Mouse (Mus musculus): ENCODE data around the gene Atp2a3.
A peak's percentile ranks its signal among the peaks of the same experiment; 100 is the strongest.

Gene Atp2a3

DNA sequence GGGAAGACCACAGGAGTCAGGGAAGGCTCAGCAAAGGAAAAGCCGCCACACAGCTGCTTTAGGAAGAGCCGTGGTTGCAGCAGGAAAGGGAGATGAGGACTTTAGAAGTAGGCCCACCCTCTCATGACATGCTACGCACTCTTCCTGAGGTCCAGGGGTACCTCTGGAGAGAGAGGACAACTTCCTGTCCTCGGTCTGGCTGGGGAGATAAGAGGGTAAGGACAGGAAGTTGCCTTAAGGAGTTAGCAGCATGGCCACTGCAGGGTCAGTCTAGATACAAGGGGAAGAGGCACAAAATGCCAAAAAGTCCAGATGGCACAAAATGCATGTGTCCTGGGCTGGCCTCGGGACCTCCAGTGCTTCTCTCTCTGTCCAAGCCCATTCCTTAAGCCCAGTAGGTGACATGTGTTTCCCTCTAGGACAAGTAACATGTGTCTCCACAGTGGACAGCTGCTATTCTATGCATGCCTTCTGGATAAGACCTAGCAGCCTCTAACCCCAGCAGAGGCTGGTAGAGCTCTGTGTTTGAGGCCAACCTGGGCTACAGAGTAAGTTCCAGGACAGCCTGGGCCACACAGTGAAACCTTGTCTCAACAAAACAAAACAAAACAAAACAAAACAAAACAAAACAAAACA lies 5.5 kb upstream of the Atp2a3 start:
- no peak for DNase-seq

DNA sequence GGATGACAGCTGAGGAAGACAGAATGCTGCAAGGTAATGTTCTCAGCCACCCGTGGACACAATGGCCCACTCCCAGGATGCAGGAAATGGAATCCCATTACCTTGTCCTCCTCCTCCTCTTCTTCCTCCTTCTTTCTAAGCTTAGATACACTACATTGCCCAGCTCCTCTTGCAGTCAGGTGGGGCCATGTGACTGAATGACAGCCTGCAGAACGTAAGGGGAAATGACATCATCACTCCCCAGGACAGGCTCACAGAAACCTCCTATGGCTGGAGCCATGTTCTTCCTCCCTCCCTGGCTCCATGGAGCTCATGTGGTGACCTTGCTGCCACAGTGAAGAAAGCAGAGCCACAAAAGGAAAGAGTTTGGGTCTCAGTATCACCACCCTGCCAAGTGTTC lies 3.7 kb upstream of the Atp2a3 start:
- DNase-seq: no peak

DNA sequence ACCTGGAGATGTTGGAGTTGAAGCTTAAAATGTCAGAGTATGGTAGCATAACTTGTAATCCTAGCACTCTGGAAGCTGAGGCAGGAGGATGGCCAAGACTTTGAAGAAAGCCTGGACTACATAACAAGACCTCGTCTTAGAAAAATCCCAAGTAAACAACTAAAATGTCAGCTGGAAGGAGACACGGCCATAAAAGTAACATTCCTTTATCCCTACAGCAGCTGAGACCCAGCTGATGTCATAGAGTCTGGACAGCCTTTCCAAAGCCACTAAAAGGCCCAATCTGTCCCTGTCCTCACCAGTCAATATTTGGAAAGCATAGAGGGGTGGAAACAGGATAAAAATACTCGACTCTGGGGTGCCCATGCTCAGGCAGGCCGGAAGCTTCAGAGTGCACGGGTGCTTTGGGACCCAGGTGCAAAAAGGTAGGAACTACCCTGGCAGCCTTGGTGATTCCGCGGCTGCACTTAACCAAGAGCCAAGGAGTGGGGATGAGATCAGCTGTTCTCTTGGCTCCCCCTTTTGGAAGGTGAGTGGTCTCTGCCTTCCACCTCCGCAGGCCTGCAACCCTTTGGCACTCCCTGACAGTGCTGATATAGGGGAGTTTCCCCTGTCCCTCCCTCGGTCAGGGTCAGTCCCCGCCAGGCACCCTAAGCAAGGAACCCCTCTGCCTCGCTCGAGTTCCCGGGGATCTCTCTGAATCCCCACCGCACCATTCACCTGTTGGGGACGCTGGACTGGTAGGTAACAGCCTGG lies 867 bp upstream of the Atp2a3 start:
- no peak for DNase-seq

DNA sequence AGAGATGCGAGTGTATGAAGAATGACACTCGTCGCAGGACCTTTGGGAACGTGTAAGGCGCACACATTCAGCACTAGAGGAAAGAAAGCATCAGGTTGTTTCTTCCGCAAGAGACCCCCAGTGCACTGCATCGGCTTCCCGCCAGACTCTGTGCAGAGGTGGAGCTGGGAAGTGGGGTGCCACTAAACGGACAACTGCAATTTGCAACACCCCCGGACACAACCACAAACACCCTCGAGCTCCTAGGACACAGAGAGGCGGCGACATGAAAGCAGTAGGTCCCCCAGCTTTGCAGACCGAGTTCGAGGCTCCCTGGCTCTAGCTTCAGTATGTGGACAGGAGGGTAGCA lies 272 bp upstream of the Atp2a3 start:
- no peak for DNase-seq

DNA sequence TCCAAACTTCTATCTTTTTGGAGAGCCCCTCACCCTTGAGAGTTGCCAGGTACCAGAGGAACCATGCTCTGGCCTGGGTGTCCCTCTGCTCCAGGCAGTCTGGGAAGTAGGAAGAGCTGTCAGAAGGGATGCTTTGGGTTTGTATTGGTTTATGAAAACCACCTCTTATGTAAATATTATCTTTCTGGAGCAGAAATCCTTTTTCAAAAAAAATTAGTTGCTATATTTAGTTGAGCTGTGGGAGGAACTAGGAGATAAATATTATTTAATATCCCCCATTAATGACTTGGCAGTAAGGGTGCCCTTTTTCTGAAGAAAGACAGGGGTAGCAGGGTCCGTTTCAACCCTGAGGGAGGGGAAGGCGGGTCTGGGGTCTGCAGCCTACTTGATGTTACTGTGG lies 1.4 kb downstream of the Atp2a3 start:
- no peak for DNase-seq

DNA sequence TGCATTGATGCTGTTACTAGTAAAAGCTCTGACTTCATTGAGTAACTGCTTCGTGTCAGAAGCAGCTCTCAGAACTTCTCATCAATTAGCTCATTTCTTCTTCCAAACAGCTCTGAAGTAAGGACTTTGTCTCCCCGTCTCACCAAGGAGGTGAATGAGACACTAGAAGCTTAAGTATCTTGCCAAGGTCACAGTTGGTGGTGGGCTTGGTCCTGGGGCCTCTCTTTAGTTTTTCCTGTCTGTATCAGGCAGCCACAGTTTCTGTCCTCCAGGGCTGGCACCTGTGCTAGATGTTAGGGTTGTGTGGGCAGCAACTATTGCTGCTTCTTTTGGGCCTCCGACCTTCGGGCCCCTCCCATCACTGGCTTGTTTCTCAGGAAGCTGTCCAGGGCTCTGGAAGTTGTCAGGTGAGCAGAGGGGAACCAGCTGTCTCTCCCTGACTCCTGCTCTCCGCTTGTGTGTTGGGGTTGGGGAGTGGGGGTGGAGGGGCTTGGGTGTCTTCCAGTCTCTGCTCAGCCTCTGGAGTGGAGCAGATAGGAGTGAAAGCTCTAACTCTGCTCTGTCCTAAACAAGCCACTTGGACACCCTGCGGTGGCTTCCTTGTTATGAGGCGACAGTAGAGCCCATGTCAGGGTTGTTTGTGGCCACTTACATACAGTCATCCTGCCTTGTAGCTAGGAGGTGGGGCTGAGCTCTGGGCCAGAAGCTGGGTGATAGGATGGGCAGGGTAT lies 2.3 kb downstream of the Atp2a3 start:
- no peak for DNase-seq

DNA sequence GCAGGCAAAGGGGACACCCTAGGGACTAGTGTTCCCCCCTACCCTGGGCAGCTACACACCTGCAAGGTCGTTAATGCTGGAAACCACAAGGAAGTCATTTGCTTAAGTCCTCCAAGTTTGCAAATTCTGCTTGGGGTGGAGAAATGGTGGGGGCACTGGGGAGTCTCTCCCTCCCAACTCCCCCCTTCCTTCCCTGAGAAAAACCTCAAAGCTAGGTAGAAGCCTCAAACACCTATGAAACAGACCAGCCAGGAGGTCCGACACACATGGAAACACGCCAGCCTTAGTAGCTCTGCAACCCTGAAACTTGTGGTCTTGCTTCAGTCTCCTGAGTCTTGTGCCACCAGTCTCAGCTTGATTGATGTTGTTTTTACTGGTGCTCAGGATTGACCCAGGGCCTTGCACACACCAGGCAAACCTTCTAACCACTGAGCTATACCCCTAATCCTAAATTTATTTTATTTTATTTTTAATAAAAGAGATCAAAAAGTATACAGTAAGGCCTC lies 2.9 kb downstream of the Atp2a3 start:
- no peak for DNase-seq

DNA sequence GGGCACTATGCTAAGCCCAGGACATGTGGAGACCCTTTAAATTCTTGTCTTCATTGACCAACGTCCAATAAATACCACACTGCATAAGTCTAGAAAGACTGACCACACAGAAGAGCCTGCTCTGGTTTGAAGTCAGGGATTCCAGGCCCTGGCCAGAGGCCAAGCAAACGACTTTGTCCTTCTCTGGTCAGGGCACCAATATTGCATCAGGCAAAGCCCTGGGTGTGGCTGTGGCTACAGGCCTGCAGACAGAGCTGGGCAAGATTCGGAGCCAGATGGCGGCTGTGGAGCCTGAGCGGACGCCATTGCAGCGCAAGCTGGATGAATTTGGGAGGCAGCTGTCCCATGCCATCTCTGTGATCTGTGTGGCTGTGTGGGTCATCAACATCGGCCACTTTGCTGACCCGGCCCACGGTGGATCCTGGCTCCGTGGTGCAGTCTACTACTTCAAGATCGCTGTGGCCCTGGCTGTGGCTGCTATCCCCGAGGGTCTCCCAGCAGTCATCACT lies 14.1 kb downstream of the Atp2a3 start:
- no peak for DNase-seq

DNA sequence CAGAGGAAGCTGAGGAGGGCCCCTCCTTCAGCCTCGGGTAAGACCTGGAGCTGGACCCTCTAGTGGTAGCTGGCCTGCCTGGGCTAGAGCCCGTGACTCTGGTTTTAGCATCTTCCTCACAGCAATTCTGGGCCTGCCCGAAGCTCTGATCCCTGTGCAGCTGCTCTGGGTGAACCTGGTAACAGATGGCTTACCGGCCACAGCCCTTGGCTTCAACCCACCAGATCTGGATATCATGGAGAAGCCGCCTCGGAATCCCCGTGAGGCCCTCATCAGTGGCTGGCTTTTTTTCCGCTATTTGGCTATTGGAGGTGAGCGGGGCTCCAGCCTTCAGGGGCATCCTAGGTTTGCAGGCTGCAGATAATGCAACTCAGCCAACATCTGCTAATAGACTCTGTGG lies 21.5 kb downstream of the Atp2a3 start:
- DNase-seq: no peak

DNA sequence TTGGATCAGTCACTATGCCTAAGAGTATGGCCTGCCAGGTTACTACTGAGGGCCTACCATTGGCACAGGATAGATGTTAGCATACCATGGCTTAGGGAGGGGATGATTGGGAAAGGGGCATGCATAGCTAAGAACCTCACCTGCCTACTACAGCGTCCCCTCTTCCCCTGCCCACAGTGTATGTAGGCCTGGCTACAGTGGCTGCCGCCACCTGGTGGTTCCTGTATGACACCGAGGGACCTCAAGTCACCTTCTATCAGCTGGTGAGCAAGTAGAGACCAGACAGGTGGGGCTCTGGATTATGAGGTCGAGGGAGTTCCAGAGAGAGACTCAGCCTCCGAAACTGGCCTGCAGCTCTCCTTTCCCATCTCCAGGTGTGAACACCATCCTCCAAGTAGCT lies 22.3 kb downstream of the Atp2a3 start:
- DNase-seq: no peak

DNA sequence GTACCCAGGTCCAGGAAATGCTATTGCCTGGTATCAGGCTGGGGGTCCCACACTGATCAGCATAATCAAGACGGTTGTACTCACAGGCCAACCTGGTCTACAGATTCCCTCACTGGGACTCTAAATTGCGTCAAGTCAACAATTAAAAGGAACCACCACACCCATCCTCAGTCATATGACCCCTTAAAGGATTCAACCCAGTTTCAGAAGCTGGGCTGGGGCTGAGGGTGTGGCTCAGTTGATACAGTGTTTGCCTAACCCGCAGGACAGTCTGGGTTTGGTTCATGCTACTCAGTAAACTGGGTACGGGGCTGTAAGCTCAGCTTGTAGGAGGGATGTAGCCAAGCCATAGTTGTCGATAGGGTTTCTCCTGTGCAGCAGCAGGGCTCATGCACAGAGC lies 25.8 kb downstream of the Atp2a3 start:
- no peak for DNase-seq

DNA sequence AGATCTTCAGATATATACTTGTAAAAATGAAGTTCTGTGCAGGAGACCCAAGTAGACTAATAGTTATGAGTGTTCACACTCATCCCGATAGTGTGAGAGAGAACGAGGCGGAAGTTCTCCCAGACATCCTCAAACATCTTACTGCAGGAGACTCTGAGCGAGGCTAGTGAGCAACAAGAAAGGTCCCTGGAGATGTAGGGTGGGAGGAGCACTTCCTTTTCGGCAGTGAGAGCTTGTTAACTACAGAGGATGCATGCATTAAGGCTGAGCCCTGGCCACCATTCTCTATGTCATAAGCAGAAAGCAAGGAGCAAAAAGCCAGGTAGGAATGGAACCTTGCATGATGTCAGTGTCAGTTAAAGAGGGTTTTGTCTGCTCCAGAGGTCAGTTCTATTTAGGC lies 26.3 kb downstream of the Atp2a3 start:
- DNase-seq: no peak

DNA sequence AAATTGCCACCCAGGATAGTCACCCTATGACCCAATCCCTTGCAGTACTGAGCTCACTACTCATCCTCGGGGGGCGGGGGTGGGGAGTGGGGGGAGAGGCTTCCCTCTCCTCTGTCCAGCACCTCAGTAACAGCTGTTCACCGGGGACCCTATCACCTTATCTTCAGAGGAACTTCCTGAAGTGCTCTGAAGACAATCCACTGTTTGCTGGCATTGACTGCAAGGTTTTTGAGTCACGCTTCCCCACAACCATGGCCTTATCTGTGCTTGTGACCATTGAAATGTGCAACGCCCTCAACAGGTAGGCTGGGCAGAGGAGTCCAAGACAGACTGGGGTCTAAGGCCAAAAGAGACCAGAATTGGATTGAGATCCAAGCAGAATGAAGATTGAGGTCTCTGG lies 26.8 kb downstream of the Atp2a3 start:
- no peak for DNase-seq

DNA sequence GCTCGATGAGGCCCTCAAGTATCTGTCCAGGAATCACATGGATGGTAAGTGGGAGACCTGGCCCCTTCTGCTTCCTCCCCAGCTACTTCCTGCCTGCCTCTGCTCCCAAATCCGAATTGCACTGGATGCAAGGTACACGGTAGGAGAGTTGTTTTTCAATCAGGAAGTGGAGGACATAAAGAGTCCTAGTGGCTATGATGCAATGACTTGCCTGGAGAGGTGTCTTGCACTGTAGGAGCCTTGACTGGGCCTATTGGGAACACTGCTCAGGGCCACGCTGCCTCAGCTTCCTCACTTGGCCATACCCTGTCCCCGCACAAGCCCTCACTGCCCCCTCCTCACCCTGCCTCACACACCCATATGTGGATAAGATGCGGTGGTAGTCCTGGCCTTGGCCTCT lies 28.1 kb downstream of the Atp2a3 start:
- no peak for DNase-seq

DNA sequence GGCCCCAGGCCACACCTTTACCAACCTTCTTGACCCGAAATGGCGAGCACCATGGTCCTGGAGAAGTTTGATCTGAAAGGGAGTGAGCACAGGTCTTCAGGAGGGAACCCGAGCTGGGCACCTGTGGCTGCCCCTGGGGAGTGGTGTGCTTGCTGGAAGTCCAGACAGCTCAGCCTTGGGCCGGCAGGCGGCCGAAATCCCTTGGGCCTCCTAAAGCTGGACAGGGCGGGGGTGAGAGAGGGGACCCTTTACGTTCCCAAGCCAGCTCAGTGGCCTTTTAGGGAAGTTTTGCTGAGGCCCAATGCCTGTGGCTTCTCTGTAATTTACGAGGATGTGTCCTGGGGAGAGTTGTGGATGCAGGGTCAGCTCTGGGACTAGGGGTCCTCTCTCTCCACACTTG lies 29.7 kb downstream of the Atp2a3 start:
- DNase-seq: no peak

DNA sequence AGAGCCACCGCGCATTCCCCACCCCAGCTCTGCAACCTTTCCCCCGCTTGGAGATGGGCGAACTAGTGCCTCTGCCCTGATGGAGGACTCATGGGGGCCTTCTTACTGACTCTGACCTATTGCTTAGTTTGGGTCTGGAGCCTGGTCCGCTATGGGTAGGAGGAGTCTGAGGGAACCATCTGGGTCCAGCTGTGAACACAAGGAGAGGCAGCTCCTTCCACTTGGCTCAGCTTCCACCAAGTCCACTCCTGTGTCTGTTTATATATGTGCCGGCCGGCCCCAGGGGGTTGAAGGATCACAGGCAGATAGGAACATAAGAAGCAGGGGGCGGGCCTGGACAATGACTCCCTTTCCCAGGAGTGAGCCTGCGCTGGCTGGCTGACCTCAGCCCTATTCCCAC lies 31.0 kb downstream of the Atp2a3 start:
- DNase-seq: no peak

DNA sequence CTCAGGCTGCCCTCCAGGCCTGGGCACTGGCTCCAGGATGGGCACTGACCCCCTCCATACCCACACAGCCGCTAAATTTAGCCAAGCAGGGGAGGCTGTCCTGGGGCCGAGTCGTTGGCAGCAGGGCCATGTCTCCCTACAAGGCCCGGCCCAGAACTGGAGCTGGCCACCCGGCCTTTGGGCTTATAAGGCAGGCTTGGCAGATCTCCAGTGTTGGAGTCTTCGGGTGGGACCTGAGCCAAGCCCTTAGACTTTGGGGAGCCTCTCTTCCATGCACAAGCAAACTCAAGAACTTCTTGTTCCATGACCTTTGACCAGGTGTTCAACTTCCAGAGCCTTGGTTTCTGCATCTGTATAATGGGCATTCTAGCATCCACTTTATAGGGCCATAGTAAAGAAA lies 35.4 kb downstream of the Atp2a3 start:
- DNase-seq: no peak

DNA sequence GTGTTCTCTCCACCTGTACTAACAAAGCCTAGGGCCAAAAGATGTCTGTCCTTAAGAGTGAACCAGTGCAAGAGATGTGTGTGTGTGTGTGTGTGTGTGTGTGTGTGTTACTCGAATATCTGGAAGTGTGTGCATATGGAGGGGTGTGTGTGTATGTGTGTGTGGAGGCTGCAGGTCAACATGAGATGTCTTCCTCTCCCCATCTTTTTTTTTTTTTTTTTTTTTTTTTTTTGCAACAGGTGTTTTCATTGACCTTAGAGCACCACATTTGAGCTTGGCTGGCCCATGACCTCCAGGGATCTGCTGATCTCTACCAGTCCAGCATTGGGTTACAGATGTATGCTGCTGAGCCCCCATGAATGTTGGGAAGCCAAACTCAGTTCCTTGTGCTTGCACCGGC lies 35.8 kb downstream of the Atp2a3 start:
- no peak for DNase-seq

DNA sequence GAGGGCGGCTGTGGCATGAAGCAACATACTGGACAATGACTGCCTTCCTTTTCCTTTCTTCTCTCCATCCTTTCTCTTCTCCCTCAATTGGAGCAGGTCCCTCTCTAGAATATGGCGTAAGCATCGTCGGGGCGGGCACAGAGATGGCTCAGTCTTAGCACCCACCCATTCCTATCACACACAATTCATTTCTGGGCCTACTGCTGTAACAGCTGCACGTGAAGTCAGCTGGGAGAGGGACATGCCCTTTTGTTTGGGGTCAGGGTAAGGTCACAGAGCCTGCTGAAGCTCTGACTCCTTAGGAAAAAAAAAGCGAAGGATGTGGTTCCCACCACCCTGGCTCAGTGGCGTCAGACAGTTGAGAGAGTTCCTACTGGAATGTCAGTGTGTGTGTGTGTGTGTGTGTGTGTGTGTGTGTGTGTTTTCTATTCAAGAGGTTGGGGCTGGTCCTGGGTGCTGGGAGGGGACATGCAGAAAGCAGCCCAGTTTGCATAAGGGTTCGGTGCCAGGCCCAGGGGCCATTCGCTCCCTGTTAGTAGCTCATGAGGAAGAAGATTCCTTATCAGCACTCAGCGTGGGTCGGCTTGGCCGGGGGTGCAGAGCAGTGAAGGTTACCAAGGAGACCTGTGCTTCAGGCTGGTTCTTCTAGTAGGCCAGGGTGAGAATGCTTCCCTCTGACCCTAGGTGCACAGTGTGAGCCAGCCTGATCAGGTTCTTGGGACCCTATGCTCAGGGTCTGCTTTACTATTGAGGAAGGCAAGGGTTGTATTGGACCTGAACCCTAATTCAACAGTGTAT lies 36.8 kb downstream of the Atp2a3 start:
- DNase-seq: no peak

DNA sequence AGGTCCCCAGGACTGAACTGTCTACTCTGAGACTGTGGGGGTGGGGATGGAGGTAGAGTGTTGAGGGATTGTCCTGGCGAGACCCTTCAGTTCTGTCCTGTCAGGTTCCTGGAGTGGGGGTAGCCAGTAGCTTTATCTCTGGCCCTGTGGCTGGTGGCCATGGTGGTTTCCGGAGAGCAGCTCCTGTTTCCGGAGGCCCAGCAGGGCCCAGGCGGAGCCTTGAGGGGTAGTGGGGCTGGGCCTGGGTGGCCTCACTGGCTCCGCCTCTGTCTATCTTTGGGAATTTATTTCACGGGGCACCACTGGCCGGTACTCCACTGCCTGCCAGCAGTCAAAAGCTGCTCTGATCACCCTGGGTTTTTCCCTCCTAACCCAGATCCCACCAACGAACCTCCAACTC lies 37.8 kb downstream of the Atp2a3 start, which contains the start of gene P2rx1:
Gene P2rx1, plus strand, starts transcription at position 333 of the 400 bp plus-strand sequence.
- DNase-seq: no peak

DNA sequence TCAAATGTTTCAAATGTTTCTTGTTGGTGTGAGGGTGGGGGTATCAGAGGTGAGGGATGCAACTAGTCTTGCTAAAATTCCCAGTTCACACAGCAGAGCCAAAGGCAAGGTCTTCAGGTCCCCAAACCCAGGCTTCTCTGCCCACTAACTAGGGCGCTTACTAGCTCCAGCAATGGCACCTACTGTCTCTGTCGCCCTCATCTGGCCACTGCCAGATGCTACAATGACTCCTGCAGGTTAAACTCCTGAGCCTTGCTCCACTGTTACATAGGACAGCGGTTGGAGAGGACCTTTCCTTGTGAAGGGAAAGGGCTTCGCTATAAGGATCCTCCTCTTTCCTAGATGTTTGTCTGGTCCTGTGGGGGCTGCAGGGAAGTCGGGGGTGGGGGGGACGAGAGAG lies 40.1 kb downstream of the Atp2a3 start:
- DNase-seq: peak; percentile 69

DNA sequence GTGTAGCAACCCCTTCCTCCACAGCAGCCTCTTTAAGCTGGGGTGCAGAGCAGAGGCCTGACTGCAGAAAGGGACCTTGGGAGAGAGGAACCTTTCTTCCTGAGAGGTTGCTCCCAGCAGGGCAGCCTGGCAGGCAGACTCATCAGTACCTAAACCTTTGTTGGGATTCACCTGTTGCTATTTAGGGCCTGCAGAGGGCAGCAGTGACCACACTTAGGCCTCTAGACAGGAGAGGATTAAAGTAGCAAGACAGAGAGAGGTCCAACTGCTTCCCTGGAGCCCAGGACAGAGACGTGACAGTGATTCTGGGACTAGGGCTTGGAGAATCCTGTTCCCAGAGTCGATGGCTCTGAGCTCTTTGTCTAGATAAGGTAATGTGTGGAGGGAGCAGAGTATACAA lies 45.4 kb downstream of the Atp2a3 start:
- peak; percentile 87 for DNase-seq

DNA sequence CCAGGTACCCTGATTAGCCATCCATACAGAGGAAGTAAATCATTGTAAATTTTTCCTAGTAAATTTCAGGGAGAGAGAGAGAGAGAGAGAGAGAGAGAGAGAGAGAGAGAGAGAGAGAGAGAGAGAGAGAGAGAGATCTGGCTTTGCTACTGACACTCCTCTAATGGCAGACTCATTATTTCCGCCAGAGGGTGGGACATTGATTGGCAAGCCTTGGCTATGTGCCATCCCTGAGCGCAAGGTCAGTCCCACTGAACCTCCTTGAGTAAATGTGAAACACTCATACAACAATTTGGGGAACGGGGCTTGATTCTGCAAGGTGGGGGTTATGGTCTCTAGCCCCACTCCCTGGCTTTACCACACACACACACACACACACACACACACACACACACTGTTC lies 46.1 kb downstream of the Atp2a3 start:
- DNase-seq: peak; percentile 49
